Mouse (Mus musculus) lung, postnatal 4 days (tissue): ENCODE data around the gene Serinc5.
A peak's percentile ranks its signal among the peaks of the same experiment; 100 is the strongest.

Experiments
- DNase-seq, 2 experiments: peaks; one replicate each; pipeline ENCODE4 v3.0.0; 2021

Gene Serinc5

DNA sequence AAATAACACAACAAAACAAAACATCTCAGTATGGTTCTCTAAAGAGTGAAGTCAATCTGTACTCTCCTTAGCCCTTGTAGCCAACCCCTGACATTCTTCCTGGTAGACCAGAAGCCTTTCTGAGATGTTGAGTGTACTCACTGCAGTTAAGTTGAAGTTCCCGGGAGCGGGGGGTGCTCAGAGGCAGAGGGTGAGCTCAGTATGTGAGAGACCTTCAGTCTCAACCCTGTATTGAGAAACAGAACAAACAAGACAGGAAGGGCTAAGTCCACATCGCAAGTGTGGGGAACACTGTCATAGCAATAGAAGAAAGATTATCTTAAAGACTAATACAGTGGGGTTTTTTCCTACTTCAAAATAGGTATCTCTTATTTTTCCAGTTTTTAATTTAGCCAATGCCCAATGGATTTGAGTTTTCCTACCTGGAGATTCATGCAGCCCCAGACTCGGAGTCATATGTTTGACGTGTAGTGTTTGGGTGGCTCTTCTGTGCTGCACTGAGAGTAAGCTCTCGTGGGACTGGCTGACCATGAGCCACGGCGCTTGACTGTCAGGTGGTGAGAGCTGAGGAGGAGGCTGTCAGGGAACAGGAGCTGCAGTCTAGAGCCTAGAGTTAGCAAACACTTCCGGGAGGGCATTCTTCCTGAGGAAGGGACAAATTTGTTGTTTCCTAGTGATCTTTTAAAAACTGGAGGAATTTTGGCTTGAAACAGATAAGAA lies 95.6 kb downstream of the Serinc5 start:
- DNase-seq: no peak

DNA sequence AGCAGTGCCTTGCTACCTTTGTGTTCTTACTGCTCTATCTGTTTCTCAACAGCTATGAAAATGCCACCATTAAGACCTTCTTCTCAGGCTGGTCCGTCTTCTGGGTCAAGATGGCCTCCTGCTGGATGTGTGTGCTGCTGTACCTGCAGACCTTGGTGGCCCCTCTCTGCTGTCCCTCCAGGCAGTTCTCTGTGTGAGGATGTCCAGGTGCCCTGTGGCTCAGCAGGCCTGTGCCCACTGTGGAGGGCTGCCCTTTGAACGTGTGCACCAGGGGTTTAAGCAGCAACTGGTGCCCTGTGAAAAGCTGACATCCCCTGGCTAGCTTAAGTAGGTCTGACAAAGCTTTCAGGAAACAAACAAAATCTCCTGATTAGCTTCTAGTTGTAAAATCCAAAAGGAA lies 97.0 kb downstream of the Serinc5 start:
- DNase-seq: no peak

DNA sequence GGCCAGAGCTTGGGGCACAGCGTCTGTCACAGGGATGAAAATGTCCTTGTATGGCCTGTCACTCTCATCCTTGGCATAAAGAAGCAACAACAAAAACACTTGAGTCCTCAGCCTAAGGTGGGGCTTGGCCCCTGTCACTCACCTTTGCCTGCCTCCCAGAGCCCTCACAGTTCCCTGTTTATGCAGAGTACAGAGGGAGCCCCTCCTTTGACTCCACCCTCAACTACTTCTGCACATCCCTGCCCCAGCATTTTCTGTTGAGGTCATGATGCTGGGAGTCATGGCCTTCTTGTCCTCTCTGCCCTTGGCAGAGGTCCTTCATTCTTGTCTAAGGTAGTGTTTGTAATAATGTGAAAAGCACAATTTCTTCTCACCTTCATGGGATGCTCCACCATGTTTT lies 97.6 kb downstream of the Serinc5 start:
- DNase-seq: no peak

DNA sequence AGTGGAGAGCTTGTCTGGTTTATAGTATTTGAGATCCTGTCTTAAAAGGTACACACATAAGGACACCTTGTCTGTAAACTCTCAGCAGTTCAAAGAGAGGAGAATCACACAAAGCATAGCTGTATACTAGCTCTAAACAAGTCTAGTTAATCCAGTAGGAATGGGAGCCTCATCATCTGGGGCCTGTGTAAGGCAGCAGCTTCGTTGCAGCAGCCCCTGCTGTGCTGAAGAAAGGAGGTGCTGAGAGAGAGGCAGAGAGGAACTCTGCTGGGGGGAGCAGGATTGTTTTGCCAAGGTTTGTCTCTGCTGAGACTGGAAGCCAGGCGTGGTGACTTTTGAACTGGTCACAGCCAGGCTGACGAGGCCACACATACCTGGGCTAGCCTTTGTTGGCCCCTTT lies 98.6 kb downstream of the Serinc5 start:
- DNase-seq: no peak

DNA sequence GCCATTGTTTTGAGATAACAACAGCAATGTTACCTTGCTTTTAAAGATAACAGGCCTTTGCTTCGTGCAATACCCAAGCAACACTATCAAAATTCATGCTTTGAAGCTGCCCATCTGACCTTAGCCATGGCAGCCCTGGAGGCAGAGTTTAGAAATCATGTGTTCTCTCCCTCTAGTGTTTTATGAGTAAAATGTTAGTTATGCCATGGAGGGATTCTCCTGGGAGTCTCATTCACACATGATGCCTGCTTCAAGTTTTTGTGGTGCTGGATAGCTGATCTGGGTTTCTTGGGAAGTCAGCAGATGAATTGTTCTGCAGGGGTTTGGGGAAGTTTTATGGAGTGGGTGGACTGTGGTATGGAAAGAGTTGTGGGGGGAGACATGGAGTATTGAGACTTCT lies 99.5 kb downstream of the Serinc5 start:
- DNase-seq: no peak

DNA sequence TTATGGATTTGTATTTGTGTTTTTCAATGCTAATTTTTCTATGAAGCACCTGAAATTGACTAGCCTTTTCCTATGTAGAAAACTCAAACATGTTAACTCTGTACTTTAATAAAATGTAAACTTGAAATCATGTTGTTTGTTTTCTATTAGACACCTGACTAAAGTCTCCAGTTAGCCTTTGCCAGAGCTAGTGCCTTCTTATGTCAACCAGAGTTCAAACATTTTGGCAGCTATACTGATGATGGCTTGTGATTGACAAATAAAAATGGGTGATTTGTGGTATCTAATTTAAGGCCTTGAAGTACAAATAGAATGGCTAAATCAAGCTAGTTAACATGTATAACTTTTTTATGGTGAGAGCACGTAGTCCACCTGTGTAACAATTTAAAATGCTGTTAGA lies 100.9 kb downstream of the Serinc5 start:
- DNase-seq: no peak

DNA sequence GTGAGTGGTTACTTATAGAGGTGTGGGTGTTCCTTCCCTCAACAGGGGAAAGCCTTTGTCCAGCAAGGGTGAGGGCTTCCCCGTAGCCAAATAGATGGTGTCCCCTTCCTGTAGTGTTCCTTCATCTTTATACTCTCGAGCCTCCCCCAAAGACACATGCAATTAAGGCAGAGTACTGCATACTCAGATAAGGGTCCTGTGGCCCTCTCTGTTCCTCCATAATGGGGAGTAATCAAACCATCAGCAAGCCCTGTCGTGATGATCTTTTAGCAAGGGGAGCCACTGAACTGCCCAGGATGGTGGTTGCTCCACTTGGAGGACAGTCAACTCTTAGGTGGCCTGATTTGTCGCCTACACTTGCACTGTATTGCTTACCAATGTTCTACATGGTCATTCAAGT lies 101.7 kb downstream of the Serinc5 start:
- DNase-seq: no peak

DNA sequence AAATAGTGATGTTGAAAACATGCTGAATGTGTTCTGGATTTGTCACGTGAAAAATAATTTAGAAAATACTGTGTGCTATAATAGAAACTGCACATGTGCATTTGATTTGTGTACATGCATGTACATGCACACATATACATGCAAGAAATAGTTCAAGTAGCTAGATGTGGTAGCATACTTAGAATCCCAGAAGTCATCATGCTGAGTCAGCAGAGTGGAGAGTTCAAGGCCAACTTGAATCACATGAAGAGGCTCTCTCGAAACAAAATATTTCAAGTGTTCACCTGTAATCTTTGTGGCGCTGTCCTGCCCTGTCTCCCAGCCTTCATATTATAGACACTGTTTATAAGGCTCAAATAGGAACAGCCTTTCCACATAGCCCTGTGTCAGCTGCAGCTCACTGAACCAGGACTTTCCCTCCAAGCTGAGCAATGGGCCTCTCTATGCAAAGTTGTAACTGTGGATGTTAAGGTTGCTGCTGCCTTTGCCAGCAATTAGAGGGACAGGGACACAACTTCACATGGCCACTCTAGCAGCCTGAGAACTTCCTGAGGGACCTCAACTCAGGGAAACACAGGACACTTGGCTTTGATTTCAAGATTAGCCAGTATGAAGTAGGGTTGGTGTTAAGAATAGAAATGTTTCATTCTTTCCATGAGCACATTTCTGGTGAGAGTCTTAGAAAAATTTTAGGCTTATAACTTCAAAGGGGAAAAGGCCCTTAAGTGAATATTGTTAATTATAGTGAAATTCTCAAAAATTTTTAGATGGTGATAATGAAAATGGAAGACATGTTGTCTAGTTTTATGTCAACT lies 107.2 kb downstream of the Serinc5 start:
- no peak for DNase-seq

DNA sequence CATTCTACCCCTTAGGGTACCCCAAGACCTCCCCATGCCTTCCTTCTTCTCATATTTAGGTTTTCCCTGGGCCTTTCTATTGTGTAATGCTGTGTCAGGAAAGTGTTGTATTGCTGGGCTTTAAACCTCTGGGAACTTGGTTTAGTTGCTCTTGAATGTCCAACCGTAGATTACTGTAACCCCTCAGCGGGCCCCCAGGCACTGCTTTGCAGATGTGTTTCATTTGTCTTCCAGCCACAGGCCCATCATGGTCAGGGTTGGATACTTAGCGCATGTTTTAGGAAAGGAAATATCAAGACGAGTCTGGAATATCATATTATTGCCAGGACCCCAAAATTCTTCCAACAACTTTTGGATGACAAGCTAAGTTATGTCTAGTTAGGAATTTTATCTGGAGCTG lies 110.1 kb downstream of the Serinc5 start:
- no peak for DNase-seq

DNA sequence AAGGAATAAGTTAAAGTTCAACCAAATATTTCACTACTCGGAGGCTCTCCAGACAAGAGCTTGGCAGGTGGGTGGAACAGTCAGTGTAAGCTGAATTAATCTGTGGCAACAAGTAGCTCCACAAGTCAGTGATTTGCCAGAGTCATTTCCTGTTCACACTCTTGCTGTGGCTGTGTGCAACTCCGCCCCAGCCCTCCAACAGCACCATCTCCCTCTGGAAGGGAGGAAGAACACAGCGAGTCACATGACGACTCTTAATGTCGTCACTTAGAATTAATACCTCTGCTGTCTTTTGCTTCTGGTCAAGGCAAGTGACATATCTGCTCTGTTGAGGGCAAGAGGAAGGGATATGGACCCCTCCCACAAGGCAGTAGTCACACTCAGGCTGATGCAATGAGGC lies 111.5 kb downstream of the Serinc5 start:
- no peak for DNase-seq

DNA sequence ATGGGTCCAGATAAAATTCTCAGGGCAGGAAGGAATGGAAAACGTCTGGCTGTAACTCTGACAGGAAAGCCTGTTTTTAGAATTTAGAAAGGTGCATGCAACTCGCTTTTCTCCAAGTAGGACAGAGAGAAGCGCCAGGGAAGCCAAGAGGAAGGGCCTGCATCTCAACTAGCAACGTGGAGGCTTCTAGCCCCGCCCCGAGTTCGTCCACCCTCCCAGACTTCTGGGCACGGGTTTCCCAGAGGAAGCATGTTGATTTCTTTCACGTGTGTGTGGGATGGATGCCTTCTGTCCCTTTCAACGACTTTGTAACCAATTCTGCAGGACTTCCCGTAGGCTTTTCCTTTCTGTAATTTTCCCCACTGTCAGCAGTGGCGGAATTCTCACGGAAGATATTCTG lies 118.9 kb downstream of the Serinc5 start:
- DNase-seq: peak; percentile 23 to 59

DNA sequence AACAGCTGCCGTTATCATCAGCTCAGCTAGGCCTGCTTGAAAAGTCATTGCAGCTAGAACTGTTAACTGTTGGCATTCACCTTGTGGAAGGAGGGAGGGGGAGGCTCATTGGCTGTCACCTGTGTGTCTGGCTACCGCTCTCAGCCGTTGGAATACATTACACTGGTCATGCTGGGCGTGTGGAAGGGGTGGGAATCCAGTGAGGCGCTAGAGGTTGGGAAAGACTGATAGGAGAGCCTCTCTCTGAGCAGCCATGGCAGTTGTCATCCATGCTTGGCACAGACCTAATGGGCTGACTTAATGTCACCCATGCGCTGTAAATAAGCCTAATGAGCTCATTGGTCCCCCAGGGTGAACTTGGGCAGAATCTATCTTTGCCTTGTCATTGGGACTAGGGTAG lies 120.9 kb downstream of the Serinc5 start:
- no peak for DNase-seq

DNA sequence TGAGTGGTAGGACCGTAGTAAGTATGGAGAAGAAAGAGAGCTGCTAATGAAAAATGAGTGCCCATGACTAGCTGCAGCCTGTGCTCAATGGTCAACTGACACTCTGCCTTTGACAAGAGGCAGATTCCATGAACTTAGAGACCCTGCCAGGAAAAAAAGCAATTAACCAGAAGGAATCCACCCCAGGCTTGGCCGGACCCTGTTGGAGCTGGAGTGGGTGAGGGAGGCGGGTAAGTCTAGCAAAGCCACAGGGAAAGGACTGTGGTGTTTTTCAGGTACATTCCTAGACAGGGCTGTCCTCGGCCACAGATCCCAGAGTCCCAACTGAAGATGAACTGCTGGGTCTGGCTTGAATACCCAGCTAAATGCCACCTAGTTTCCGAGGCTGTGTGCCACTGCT lies 121.9 kb downstream of the Serinc5 start:
- DNase-seq: no peak

DNA sequence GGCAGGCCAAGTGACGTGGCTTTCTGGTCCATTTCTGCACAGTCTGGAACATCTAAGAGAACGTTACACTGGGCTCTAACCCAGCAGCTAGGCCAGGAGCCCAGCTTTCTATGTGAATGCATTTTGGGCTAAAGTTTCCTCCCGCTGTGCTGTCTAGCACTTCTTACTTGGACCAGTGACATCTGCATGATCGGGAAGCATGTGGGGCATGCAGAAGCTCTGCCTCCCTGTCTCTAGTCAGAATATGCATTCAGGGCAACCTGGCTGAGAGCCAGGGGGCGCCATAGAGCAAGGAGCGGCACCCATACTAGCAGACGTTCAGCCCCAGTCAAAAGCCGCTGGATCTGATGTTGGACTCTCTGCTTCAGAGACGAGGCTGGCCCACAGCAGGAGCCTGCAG lies 122.4 kb downstream of the Serinc5 start:
- peak; percentile 68 to 75 for DNase-seq

DNA sequence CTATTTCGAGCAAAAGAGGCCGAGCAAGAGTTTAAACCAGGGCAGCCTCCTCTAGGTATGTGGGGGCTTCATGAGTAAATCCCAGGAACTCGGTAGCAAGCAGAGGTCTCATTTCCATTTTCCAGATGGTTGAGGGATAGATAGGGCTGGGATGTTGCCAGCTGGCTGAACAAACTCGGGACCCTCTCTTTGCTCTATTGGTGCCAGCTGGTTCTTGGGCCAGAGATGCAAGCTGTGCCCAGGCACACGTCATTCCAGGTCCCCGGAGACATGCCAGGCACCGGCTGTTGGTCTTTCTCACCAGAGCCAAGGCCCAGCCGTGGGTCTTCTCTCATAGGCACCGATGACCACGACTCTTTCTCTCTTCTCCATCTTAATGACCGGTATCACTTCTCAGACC lies 122.8 kb downstream of the Serinc5 start:
- DNase-seq: no peak

DNA sequence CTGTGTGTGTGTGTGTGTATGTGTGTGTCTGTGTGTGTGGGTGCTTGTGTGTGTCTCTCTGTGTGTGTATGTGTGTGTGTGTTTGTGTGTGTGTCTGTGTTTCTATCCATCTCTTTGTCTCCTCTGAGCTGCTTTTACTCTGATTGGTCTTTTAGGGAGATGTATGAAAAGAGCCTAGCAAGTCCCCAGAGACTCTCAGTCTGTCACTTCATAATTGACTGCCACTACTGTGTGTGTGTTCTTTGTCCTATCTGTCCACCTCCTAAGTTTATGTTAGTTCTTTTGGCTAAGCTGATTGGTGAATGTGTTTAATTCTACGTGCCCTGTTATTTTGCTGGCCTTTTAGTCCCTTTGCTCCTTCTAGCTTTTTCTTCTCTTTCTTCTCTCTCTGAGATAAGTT lies 124.8 kb downstream of the Serinc5 start:
- DNase-seq: no peak

DNA sequence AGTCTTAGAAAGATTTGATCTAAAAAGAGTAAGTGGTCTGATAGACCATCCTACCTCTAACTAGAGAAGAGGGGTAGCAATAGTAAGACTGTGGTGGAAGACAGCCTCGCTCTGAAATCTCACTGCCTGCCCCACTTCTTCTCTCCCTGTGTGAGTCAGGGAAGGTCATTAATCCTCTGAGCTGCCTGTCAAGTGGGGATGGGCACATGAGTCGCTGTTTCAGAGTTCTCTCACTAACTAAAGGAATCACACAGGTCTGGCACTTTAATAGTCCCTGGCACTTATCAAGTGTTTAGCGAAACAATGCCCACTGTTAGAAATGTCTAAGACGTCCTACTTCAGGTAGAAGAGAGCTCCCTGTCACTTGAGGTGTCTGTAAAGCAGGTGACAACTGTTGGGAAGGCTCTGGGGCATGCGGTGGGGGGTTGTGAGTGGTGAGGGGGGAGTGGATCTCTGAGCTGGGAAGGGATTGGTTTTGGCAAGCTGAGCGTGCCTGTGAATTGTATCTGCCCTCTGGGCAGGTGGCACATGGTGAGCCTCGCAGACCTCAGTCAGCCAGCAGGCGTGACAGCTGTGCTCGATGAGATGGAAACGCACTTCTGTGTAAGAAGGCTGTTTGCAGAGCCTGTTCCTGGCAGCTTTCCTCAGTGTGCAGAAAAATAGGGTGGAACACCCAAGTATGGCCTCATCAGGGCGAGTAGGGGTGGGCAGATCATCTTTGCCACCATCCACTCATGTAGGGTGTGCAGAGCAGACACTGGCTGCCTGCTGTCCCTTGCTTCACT lies 125.8 kb downstream of the Serinc5 start:
- DNase-seq: no peak

DNA sequence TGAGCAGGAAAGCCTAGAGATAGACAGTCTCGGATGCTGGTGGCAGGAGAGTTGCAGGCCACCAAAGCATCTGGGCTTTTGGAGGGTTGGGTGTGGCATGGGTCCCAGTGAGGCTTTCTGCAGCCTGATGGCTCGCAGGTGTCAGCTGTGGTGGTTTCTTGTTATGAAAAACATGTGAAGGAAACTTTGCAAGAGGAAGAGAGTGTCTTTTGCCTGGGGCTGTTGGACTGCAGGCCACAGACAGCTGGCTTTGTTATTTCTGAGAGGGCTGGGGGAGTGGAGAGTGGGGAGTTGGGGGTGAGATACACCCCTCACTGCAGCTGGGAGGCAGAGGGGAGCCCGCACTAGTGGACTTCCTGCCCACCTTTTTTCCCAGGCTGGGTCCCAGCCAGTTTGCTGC lies 127.9 kb downstream of the Serinc5 start:
- DNase-seq: no peak

DNA sequence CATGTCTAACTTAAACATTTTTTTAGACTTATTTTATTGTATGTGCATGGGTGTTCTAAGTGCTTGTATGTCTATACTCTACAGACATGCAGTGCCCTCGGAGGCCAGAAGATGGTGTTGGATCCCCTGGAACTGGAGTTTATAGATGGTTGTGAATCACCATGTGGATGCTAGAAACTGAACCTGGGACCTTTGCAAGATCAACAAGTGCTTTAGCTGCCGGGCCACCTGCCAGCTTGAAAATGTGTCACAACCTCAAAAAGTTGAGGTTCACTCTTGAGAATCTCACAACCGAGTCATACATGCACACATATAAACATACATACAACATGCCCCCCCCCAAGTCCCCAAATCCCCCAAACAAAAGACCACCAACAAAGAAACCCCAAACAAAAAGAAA lies 129.0 kb downstream of the Serinc5 start:
- DNase-seq: no peak

DNA sequence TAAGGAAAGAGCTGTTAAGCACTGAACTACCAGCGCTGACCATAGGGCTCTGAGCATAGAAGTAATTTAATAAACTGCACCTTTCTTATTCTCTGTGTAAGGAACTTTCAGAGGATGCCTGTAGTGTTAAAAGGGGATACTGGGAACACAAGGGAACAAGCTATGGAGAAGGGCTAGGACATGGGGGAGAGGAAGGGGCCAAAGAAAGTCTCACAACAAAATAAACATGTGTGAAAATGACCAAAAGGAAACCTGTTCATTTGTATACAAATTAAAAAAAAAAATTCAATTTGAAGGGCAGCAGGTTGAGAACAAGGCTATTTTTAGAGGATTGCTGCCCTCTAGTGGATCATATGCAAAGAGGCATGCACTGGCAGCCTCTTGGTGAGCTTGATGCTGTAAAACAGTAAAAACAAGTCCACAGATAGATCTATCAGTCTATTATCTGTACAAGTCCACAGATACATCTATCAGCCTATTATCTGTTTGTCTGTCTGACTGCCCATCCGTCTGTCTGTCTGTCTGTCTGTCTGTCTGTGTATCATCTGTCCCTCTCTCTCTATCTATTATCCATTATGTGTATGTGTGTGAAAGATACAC lies 129.9 kb downstream of the Serinc5 start:
- peak in 1 of 2 experiments; percentile 50 for DNase-seq

DNA sequence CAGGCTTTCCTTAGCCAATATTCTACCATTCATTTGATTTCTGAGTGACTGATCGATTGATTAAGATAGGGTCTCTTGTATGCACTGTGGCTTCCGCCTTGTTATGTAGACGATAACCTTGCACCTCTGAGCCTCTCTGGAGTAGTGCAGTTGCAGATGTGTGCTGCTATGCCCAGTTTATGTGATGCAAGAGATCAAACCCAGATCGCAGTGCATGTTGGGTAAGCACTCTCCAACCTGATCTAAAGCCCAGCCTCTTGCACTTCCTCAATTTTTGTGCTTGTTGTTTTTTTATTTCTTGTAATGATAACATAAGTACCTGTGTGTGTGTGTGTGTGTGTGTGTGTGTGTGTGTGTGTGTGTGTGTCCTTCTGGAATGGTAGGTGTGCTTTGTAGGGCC lies 132.0 kb downstream of the Serinc5 start:
- DNase-seq: no peak

DNA sequence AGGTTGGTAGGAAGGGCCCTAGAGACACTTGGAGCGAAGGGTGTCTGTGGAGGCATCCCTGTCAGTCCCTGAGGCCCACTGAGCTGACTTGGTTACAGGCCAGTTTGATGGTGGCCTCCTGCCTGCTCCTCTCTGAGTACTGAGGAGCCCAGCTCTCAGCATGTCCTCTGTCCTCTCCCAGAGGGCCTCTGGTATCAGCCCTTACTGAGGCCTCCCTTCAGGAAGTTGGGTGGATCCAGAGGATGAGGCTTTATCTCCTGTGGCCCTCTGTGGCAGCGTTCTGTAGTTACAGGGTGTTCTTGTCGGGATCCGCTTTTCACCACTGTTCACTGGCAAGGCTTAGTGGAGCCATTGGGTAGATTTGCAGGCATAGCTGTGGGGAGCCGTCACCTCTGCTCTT lies 132.4 kb downstream of the Serinc5 start:
- DNase-seq: no peak

DNA sequence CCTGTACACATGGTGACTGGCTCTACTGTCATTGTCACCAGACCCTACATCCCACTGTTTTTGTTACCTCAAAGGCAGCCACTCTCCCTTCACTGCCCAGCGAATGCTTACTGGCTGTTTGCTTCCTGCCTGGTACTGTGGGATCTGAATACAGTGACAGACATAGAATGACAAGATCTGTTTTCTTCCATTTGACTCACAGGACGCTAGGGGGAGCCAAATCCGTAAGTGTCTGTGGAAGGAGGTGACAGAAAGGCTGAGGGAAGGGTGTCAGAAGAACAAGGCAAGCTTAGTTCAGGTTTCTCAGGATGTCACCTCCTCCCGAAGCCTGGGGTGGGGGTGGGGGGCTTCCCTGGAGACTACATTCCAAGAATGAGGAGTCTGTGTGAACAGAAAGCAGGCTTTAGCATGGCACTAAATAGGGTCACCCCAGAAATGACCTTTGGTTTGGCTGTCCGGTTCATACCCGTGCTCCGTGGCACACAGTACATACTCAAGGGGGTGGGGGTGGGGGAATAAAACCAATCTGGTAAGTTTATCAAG lies 140.2 kb downstream of the Serinc5 start:
- DNase-seq: peak; percentile 34 to 76
